Mouse (Mus musculus) kidney, postnatal 0 days (tissue): ENCODE results near the gene Kcnj6. TPM values are rescaled to one million over a fixed set of nuclear protein-coding genes. Genes with fewer than 3 reads are reported as not detected.

ENCODE experiments used
- ATAC-seq: fragments of 200-750 bp; cut with Nextera tagmentation; replicated peaks from 2 replicates; pipeline ENCODE4 v1.8.0; 2017; ENCODE audit warnings: low read depth, moderate number of reproducible peaks, moderate TSS enrichment, moderate library complexity; ENCODE audit not compliant: low FRiP score
- DNase-seq: peaks from one replicate; pipeline ENCODE4 v3.0.0-alpha.2; 2016; ENCODE audit warnings: low spot score
- H3K27ac ChIP-seq: fragments of 300-500 bp; sonication (generic); 2 replicates; pipeline ENCODE4 v1.5.1; 2014; ENCODE audit warnings: mild to moderate bottlenecking
- H3K27me3 ChIP-seq: fragments of 300-500 bp; sonication (generic); 2 replicates; pipeline ENCODE4 v1.6.1; 2014; ENCODE audit warnings: low read length, mixed read lengths; ENCODE audit not compliant: insufficient read depth
- H3K36me3 ChIP-seq: fragments of 300-500 bp; sonication (generic); 2 replicates; pipeline ENCODE4 v1.6.1; 2014; ENCODE audit warnings: low read length, mixed read lengths; ENCODE audit not compliant: insufficient read depth
- H3K4me1 ChIP-seq: fragments of 300-500 bp; sonication (generic); replicated peaks from 2 replicates; pipeline ENCODE4 v1.6.1; 2014; ENCODE audit warnings: antibody characterized with exemption, low read length, mixed read lengths; ENCODE audit not compliant: insufficient read depth
- H3K4me2 ChIP-seq: fragments of 300-500 bp; sonication (generic); 2 replicates; pipeline ENCODE4 v1.6.1; 2014; ENCODE audit warnings: mild to moderate bottlenecking, low read length, moderate library complexity, mixed read lengths
- H3K4me3 ChIP-seq: fragments of 300-500 bp; sonication (generic); replicated peaks from 2 replicates; pipeline ENCODE4 v1.5.1; 2014; ENCODE audit warnings: low read depth, low read length
- H3K9ac ChIP-seq: fragments of 300-500 bp; sonication (generic); 2 replicates; pipeline ENCODE4 v1.6.1; 2014; ENCODE audit warnings: low read depth, low read length
- H3K9me3 ChIP-seq: fragments of 300-500 bp; sonication (generic); replicated peaks from 2 replicates; pipeline ENCODE4 v1.6.1; 2016; ENCODE audit warnings: low read length, inconsistent platforms, mixed read lengths
- CTCF ChIP-seq: IDR thresholded peaks from 2 replicates; pipeline ENCODE4 v1.5.1; 2016; ENCODE audit warnings: antibody characterized with exemption, low read depth, mild to moderate bottlenecking, moderate library complexity
- WGBS: fragments of 180-500 bp; shearing (Covaris S2); extraction: QIAGEN DNeasy Blood & Tissue Kit; methylation state at CpG from one replicate; pipeline ENCODE4 v1.1.7; 2014; 5-methylcytosine and 5-hydroxymethylcytosine counted together
- polyA plus RNA-seq: library from polyadenylated mRNA; unstranded; fragments of >200 nt; fragmentation: Nextera tagmentation; extraction: Ambion mirVana; gene quantifications from 2 replicates; pipeline ENCODE4 v1.2.1, GENCODE M21; 2015

The Kcnj6 gene
- polyA plus RNA-seq, 1 experiment from 2014 or later = not detected

DNA sequence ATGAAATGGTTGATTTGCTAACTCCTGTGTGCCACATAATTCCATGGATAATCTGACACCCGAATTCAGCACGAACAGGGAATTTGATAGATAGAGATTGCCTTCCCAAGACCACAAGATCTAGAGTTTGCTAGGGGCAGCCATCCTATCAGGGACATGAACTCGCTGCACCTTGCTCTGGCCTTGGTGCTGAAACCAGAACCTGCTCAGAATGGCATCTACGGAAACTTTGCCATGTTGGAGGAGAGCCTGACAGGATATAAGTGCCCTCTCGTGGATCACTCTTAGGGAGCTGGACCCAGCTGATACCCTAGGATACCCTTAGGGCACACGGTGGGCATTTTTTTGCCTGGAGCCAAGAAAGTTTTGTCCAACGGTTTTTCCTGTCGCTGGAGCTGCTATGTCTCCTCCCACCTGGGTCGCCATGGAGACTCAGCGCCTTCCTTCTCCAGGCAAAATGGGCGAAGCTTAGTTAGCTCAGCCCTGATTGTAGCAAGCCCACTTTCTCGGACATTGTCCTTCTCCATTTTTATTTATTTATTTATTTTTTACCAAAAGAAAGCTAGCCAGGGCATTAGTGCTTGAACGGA is 1.9 kb downstream of the Kcnj6 start:
- 0 out of 2 replicates have a peak, but pooled peaks cover 5% of the 10 kb centered on the region for H3K4me1 ChIP-seq
- TF ChIP-seq CTCF = peak; percentile 35; the same call in 1 of the 2 replicates
- ATAC-seq (0 out of 2 replicates have a peak, but pooled peaks have one; percentile 10), DNase-seq (peak; percentile 71)
- no peak overlapping the region for H3K4me2 ChIP-seq
- no peak overlapping the region for H3K27ac ChIP-seq
- peaks cover 28% of the 10 kb centered on the region for H3K27me3 ChIP-seq
- H3K4me3 ChIP-seq = no peak overlapping the region
- no peak overlapping the region for H3K9ac ChIP-seq
- WGBS = 7% methylated on average over 13 of the region's 13 CpGs
- no peaks in the 10 kb centered on the region for H3K36me3 ChIP-seq
- H3K9me3 ChIP-seq = no peaks in the 10 kb centered on the region

- Histone ChIP-seq H3K27ac (no peak overlapping the region), H3K4me1 (0 out of 2 replicates have a peak, but pooled peaks cover 5% of the 10 kb centered on the region), H3K9me3 (no peaks in the 10 kb centered on the region), H3K36me3 (no peaks in the 10 kb centered on the region), H3K4me3 (no peak overlapping the region), H3K9ac (no peak overlapping the region), H3K4me2 (no peak overlapping the region), H3K27me3 (peaks cover 28% of the 10 kb centered on the region)
- 51% methylated on average over 4 of the region's 4 CpGs for WGBS
- DNase-seq = no peak
- ATAC-seq = no peak
- TF ChIP-seq CTCF = no peak
These were observed 2.6 kb downstream of the Kcnj6 start for GRCm38 (mm10) chr16:94994924-94995323.

- H3K4me1 ChIP-seq = 0 out of 2 replicates have a peak, but pooled peaks cover 5% of the 10 kb centered on the region
- H3K9me3 ChIP-seq = no peaks in the 10 kb centered on the region
- TF ChIP-seq CTCF = no peak
- no peak overlapping the region for H3K4me3 ChIP-seq
- ATAC-seq = no peak
- H3K9ac ChIP-seq = no peak overlapping the region
- no peak overlapping the region for H3K4me2 ChIP-seq
- H3K27me3 ChIP-seq = peaks cover 28% of the 10 kb centered on the region
- DNase-seq = no peak
- no peaks in the 10 kb centered on the region for H3K36me3 ChIP-seq
- WGBS = 76% methylated on average over 3 of the region's 3 CpGs
- no peak overlapping the region for H3K27ac ChIP-seq
These were observed 3.4 kb downstream of the Kcnj6 start for GRCm38 (mm10) chr16:94994148-94994547.

GRCm38 (mm10) chr16:94990114-94990513 is 7.4 kb downstream of the Kcnj6 start:
- H3K4me2 ChIP-seq = no peak overlapping the region
- WGBS = 81% methylated on average over 2 of the region's 2 CpGs

GRCm38 (mm10) chr16:94986731-94987130 is 10.8 kb downstream of the Kcnj6 start:
- no peak for TF ChIP-seq CTCF
- H3K27ac ChIP-seq = no peak overlapping the region
- WGBS = 66% methylated on average over 9 of the region's 9 CpGs
- H3K9me3 ChIP-seq = no peaks in the 10 kb centered on the region
- DNase-seq (no peak), ATAC-seq (no peak)
- H3K4me2 ChIP-seq = no peak overlapping the region
- no peak overlapping the region for H3K9ac ChIP-seq
- no peaks in the 10 kb centered on the region for H3K27me3 ChIP-seq
- no peak overlapping the region for H3K4me3 ChIP-seq
- no peaks in the 10 kb centered on the region for H3K4me1 ChIP-seq
- no peaks in the 10 kb centered on the region for H3K36me3 ChIP-seq

More at GRCm38 (mm10) chr16:94990114-94990513, 7.4 kb downstream of the Kcnj6 start:
- Histone ChIP-seq H3K36me3 (no peaks in the 10 kb centered on the region), H3K9ac (no peak overlapping the region), H3K27me3 (no peaks in the 10 kb centered on the region), H3K4me3 (no peak overlapping the region), H3K27ac (no peak overlapping the region), H3K9me3 (no peaks in the 10 kb centered on the region), H3K4me1 (no peaks in the 10 kb centered on the region)
- ATAC-seq = no peak
- DNase-seq = no peak
- TF ChIP-seq CTCF = no peak

- Histone ChIP-seq H3K9me3 (no peaks in the 10 kb centered on the region), H3K4me3 (no peak overlapping the region), H3K4me1 (no peaks in the 10 kb centered on the region), H3K27me3 (no peaks in the 10 kb centered on the region), H3K9ac (no peak overlapping the region), H3K27ac (no peak overlapping the region), H3K36me3 (no peaks in the 10 kb centered on the region), H3K4me2 (no peak overlapping the region)
- WGBS = 90% methylated on average over 3 of the region's 3 CpGs
- TF ChIP-seq CTCF = no peak
- ATAC-seq = no peak
- no peak for DNase-seq
These were observed 13.2 kb downstream of the Kcnj6 start for GRCm38 (mm10) chr16:94984263-94984662.

- H3K9me3 ChIP-seq = no peaks in the 10 kb centered on the region
- H3K4me2 ChIP-seq = no peak overlapping the region
- H3K4me3 ChIP-seq = no peak overlapping the region
- ATAC-seq (no peak), DNase-seq (no peak)
- H3K27ac ChIP-seq = no peak overlapping the region
- WGBS = 90% methylated on average over 2 of the region's 2 CpGs
- H3K4me1 ChIP-seq = no peaks in the 10 kb centered on the region
- TF ChIP-seq CTCF = no peak
- H3K27me3 ChIP-seq = no peaks in the 10 kb centered on the region
- no peak overlapping the region for H3K9ac ChIP-seq
- H3K36me3 ChIP-seq = no peaks in the 10 kb centered on the region
These were observed 17.1 kb downstream of the Kcnj6 start for GRCm38 (mm10) chr16:94980374-94980773.
